Mouse (Mus musculus) left cerebral cortex, postnatal 4 days (tissue): ENCODE data around the gene Tmem139. TPM values are rescaled to one million over a fixed set of nuclear protein-coding genes. Genes with fewer than 3 reads are reported as not detected.

Experiments used
- DNase-seq: peaks from one replicate; pipeline ENCODE4 v3.0.0-alpha.2; 2022
- intact Hi-C: fragments of 180-260 bp; cut with DNase I; formaldehyde crosslinking; loops from one replicate; pipeline ENCODE4 v1.15.1; 2025
- total RNA-seq, 2 experiments: library from RNA; stranded (reverse); gene quantifications; 2 replicates each; pipeline ENCODE4 v1.2.3; 2021

Gene Tmem139
- total RNA-seq, 2 experiments from 2014 or later = not detected

- intact Hi-C loops = no loop called here
- no peak for DNase-seq
Measured at GRCm38 (mm10) chr6:42270817-42271216, 9.0 kb downstream of the Tmem139 start.

GRCm38 (mm10) chr6:42276151-42276550 is 14.4 kb downstream of the Tmem139 start:
- intact Hi-C loops = no loop called here
- DNase-seq = no peak

- DNase-seq = no peak
- intact Hi-C loops = loop anchor here (5.0 kb wide), 1 partner anchor 39 kb away; the partner anchor contains the start of gene Fam131b
Measured at GRCm38 (mm10) chr6:42282865-42283528, 21.2 kb downstream of the Tmem139 start.

- intact Hi-C loops = no loop called here
- no peak for DNase-seq
Measured at GRCm38 (mm10) chr6:42286448-42286847, 24.7 kb downstream of the Tmem139 start, which contains the start of gene Clcn1. TSS of gene Clcn1 (plus strand) at chr6:42286685.

- DNase-seq = no peak
- intact Hi-C loops = no loop called here
Measured at GRCm38 (mm10) chr6:42287562-42287961, 25.8 kb downstream of the Tmem139 start.

GRCm38 (mm10) chr6:42293327-42293726 is 31.6 kb downstream of the Tmem139 start:
- no peak for DNase-seq
- intact Hi-C loops = no loop called here

GRCm38 (mm10) chr6:42295549-42296094 is 33.9 kb downstream of the Tmem139 start:
- intact Hi-C loops = no loop called here
- DNase-seq = no peak

GRCm38 (mm10) chr6:42299362-42299761 is 37.6 kb downstream of the Tmem139 start:
- intact Hi-C loops = no loop called here

GRCm38 (mm10) chr6:42309816-42310378 is 48.1 kb downstream of the Tmem139 start:
- DNase-seq = peak; percentile 13
- intact Hi-C loops = no loop called here

More at GRCm38 (mm10) chr6:42299362-42299761, 37.6 kb downstream of the Tmem139 start:
- DNase-seq = no peak

- intact Hi-C loops = no loop called here
- no peak for DNase-seq
Measured at GRCm38 (mm10) chr6:42310427-42311053, 48.8 kb downstream of the Tmem139 start.

Other genes with a start within 250 kb of the Tmem139 start
- not detected for gene Sva, start 223.6 kb upstream of the Tmem139 start, total RNA-seq
- gene Tas2r139, start 121.0 kb upstream of the Tmem139 start, total RNA-seq = not detected
- not detected for gene Tas2r144, start 46.6 kb upstream of the Tmem139 start, total RNA-seq
- 1 to 10 TPM; 3.4 to 4.1 TPM for gene Gstk1, start 16.0 kb upstream of the Tmem139 start, total RNA-seq
- 10 to 100 TPM; 45.5 to 49.7 TPM for gene Casp2, start 3.0 kb downstream of the Tmem139 start, total RNA-seq
- 1 to 10 TPM; 6.6 to 7.7 TPM for gene Clcn1, start 24.7 kb downstream of the Tmem139 start, total RNA-seq
- gene Fam131b, start 62.7 kb downstream of the Tmem139 start, total RNA-seq = 10 to 100 TPM; 83.4 to 92.0 TPM
- 10 to 100 TPM; 43.9 to 49.8 TPM for gene Zyx, start 87.7 kb downstream of the Tmem139 start, total RNA-seq
- gene Epha1, start 111.3 kb downstream of the Tmem139 start, total RNA-seq = under 1 TPM; 0.14 to 0.18 TPM
- gene Tas2r143, start 138.3 kb downstream of the Tmem139 start, total RNA-seq = not detected
- gene Tas2r135, start 143.5 kb downstream of the Tmem139 start, total RNA-seq = under 1 TPM in 1 of 2 experiments, not detected in 1; 0.36 TPM
- gene Tas2r126, start 172.6 kb downstream of the Tmem139 start, total RNA-seq = not detected
- not detected for gene Olfr458, start 203.2 kb downstream of the Tmem139 start, total RNA-seq
- gene Olfr457, start 214.4 kb downstream of the Tmem139 start, total RNA-seq = not detected
- not detected for gene Olfr456, start 225.2 kb downstream of the Tmem139 start, total RNA-seq